Mouse (Mus musculus): ENCODE results near the gene Olfr248.
"Not testable (repeated sequence)": the region's sequence is repeated elsewhere in the genome, so short reads cannot be mapped to it uniquely, and the experiment has no call there.

Gene Olfr248

GRCm38 (mm10) chr1:174390746-174391145, at the start of gene Olfr248:
TSS of gene Olfr248 (plus strand) at chr1:174391046.
- in situ Hi-C loops (cut with MboI, MseI) = no loop called here

- in situ Hi-C loops (cut with MboI, MseI) = not testable (repeated sequence)
Observed at GRCm38 (mm10) chr1:174353636-174354035, 37.2 kb upstream of the Olfr248 start.

GRCm38 (mm10) chr1:174354640-174355039, 36.2 kb upstream of the Olfr248 start:
- in situ Hi-C loops (cut with MboI, MseI) = no loop called here

- in situ Hi-C loops (cut with MboI, MseI) = no loop called here
Observed at GRCm38 (mm10) chr1:174364882-174365451, 25.9 kb upstream of the Olfr248 start, which contains the start of gene Olfr417. TSS of gene Olfr417 (plus strand) at chr1:174365122.

GRCm38 (mm10) chr1:174373799-174374198, 17.0 kb upstream of the Olfr248 start:
- in situ Hi-C loops (cut with MboI, MseI) = no loop called here

GRCm38 (mm10) chr1:174422959-174423358, 32.1 kb downstream of the Olfr248 start:
- in situ Hi-C loops (cut with MboI, MseI) = no loop called here

- in situ Hi-C loops (cut with MboI, MseI) = no loop called here
Observed at GRCm38 (mm10) chr1:174423764-174424163, 32.9 kb downstream of the Olfr248 start, which contains the start of gene Olfr414. TSS of gene Olfr414 (plus strand) at chr1:174424064.

- in situ Hi-C loops (cut with MboI, MseI) = no loop called here
Observed at GRCm38 (mm10) chr1:174426180-174426986, 35.5 kb downstream of the Olfr248 start.

GRCm38 (mm10) chr1:174427402-174427801, 36.6 kb downstream of the Olfr248 start:
- in situ Hi-C loops (cut with MboI, MseI) = no loop called here

GRCm38 (mm10) chr1:174428407-174428806, 37.6 kb downstream of the Olfr248 start:
- in situ Hi-C loops (cut with MboI, MseI) = no loop called here

- in situ Hi-C loops (cut with MboI, MseI) = no loop called here
Observed at GRCm38 (mm10) chr1:174434121-174434520, 43.3 kb downstream of the Olfr248 start.
